Comparison of ENCODE assay signal across 21 mouse cellular contexts in the genomic region with DNA sequence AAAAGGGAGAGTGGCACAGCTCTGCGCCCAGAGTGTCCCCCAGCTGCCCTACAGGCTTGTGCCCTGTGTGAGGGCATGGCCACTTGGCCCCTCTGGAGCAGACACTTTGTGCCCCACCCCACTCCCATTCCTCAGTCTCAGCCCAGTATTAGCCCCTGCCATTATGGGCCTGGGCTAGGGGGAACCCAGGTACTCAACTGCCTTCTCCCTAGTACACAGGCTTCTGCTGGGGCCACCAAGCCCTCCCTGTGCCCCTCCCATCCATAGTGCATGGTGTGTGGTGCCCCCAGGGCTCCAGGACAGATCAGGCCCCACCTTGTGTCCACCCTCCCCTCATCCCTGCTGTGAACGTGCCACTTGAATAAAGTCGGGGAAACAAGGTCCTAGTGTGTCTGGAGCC. TPM values are rescaled to one million over a fixed set of nuclear protein-coding genes. Genes with fewer than 3 reads are reported as not detected.
"Had no signal": no experiment of that assay in that cellular context is flagged by ENCODE, and none has a peak within 500 bp of the region (broad histone marks: within the 10 kb centered on the region; RNA-seq: fewer than 3 reads in every experiment).

No protein-coding gene starts in this region.

- H3K4me1 ChIP-seq: stomach, embryonic 15.5 days had no signal

- H3K9me3 ChIP-seq: neural tube, embryonic 13.5 days; stomach, embryonic 15.5 days had no signal

- H3K4me2 ChIP-seq: neural tube, embryonic 13.5 days; stomach, embryonic 15.5 days had no signal

- H3K9ac ChIP-seq: liver, embryonic 14.5 days; neural tube, embryonic 13.5 days; stomach, embryonic 15.5 days had no signal

- DNase-seq: kidney, adult 9 months; kidney, postnatal 14 days; left cerebral cortex, postnatal 4 days; lung, adult 18-20 months; midbrain, embryonic 14.5 days; retina, postnatal 1 day; right cerebral cortex, postnatal 14 days; thymus, postnatal 36 days had no signal

- H3K4me3 ChIP-seq: neural tube, embryonic 13.5 days; stomach, embryonic 15.5 days had no signal

- H3K27me3 ChIP-seq: stomach, embryonic 15.5 days had no signal

- H3K27ac ChIP-seq: liver, embryonic 14.5 days; neural tube, embryonic 13.5 days; stomach, embryonic 15.5 days had no signal

RNA-seq across cellular contexts. Expression of a gene that starts 50.3 kb away (rescaled TPM):
- total RNA-seq: layer of hippocampus, adult 8-10 months; layer of hippocampus, postnatal 14 days; left cerebral cortex, adult 18-20 months; left cerebral cortex, postnatal 10 days; left cerebral cortex, postnatal 4 days; megakaryocyte-erythroid progenitor cell, adult 5-6 weeks had no signal
- polyA plus RNA-seq: large intestine, adult 2 months; limb, embryonic 14.5 days; liver, embryonic 14.5 days; lung, embryonic 16.5 days; midbrain, embryonic 14.5 days; neural tube, embryonic 13.5 days; spleen, adult 2 months; stomach, embryonic 15.5 days; thymus, postnatal 0 days had no signal
